Comparison of ENCODE assay signal across 34 mouse cellular contexts in the genomic region with DNA sequence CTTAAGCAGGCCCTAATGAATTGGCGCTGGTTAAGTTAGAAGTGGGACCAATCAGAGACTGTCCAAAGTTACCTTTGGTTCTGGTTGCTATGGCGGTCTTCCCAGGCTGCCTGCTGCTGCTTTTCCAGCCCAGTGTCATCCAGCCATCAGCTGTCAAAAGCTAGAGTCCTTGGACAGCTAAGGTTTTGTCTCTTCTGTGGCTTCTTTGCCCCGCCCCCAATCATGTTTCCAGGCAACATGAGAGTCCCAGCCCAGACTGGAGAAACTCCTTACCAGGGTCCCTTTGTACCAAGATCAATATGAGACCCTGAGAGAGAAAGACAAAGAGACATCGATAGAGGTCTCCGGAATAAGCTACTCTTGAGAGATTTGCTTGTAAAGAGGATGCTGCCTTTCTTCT. TPM values are rescaled to one million over a fixed set of nuclear protein-coding genes. Genes with fewer than 3 reads are reported as not detected.
DNase-seq lines count a peak whose midpoint lies in the region; ATAC-seq and TF ChIP-seq lines count a peak whose summit lies in the region.
"Had no signal": no experiment of that assay in that cellular context is flagged by ENCODE, and none has a peak within 500 bp of the region (broad histone marks: within the 10 kb centered on the region; RNA-seq: fewer than 3 reads in every experiment).

No protein-coding gene starts in this region.

- no peak overlapping the region for H3K4me3 ChIP-seq in hindbrain, embryonic 10.5 days
- H3K4me3 ChIP-seq in hindbrain, postnatal 0 days (ENCODE audit: low read length): no peak overlapping the region
- H3K4me3 ChIP-seq: embryonic facial prominence, embryonic 10.5 days; embryonic facial prominence, embryonic 13.5 days; erythroblast, embryonic 14.5 days; forebrain, embryonic 12.5 days; forebrain, embryonic 15.5 days; heart, embryonic 12.5 days; heart, embryonic 15.5 days; hindbrain, embryonic 13.5 days had no signal

- no peak overlapping the region for H3K9ac ChIP-seq in hindbrain, postnatal 0 days (replicated peaks; ENCODE audit: low read length)
- H3K9ac ChIP-seq: embryonic facial prominence, embryonic 13.5 days; forebrain, embryonic 12.5 days; forebrain, embryonic 15.5 days; heart, embryonic 12.5 days; heart, embryonic 15.5 days; hindbrain, embryonic 13.5 days had no signal

- 50% methylated on average over 5 of the region's 5 CpGs for WGBS in hindbrain, embryonic 10.5 days
- WGBS in hindbrain, postnatal 0 days: 35% methylated on average over 5 of the region's 5 CpGs

- H3K27ac ChIP-seq in hindbrain, embryonic 10.5 days: peak overlapping the region; percentile 76
- H3K27ac ChIP-seq in hindbrain, postnatal 0 days: no peak overlapping the region
- H3K27ac ChIP-seq: embryonic facial prominence, embryonic 10.5 days; embryonic facial prominence, embryonic 13.5 days; forebrain, embryonic 12.5 days; forebrain, embryonic 15.5 days; heart, embryonic 15.5 days; hindbrain, embryonic 13.5 days had no signal

- peaks cover 18% of the 10 kb centered on the region for H3K4me1 ChIP-seq in hindbrain, embryonic 10.5 days (replicated peaks)
- H3K4me1 ChIP-seq in hindbrain, postnatal 0 days (ENCODE audit: insufficient read depth, low read length): no peaks in the 10 kb centered on the region
- H3K4me1 ChIP-seq: embryonic facial prominence, embryonic 13.5 days; forebrain, embryonic 15.5 days; heart, embryonic 12.5 days; heart, embryonic 15.5 days; hindbrain, embryonic 13.5 days had no signal

- DNase-seq in hindbrain, embryonic 10.5 days (ENCODE audit: low spot score): peak; percentile 66
- DNase-seq in hindbrain, postnatal 0 days (ENCODE audit: low spot score): no peak
- DNase-seq in retina, postnatal 1 day: peak; percentile 16
- no peak for DNase-seq in retina, embryonic 14.5 days (ENCODE audit: low spot score)
- peak; percentile 61 for DNase-seq in embryo, embryonic 10.5 days (ENCODE audit: low spot score)
- DNase-seq in kidney, postnatal 4 days: no peak
- no peak for DNase-seq in adrenal gland, adult 8-10 months
- DNase-seq: adrenal gland, postnatal 10 days; adrenal gland, postnatal 36 days; B cell, adult 2 months; cerebellum, adult 11 months; cerebellum, adult 2 months; cerebellum, adult 9-11 months; cerebellum, postnatal 25 days; gastrocnemius, postnatal 25 days; heart, adult 18-20 months; heart, postnatal 10 days; heart, postnatal 36 days had no signal

- TF ChIP-seq CTCF in hindbrain, postnatal 0 days (IDR thresholded peaks at IDR 0.05; ENCODE audit: low read depth): no peak

- ATAC-seq in hindbrain, postnatal 0 days: no peak
- ATAC-seq: activated CD4-positive, CD25-positive, alpha-beta regulatory T cell, adult 4 months; forebrain, embryonic 15.5 days; hindbrain, embryonic 16.5 days; inflammation-experienced regulatory T-cells, adult 6 months; intestine, embryonic 16.5 days; Patski had no signal

- no peak overlapping the region for H3K4me2 ChIP-seq in hindbrain, postnatal 0 days (ENCODE audit: low read depth, low read length)
- H3K4me2 ChIP-seq: embryonic facial prominence, embryonic 13.5 days; forebrain, embryonic 12.5 days; forebrain, embryonic 15.5 days; heart, embryonic 12.5 days; heart, embryonic 15.5 days; hindbrain, embryonic 13.5 days had no signal

- no peaks in the 10 kb centered on the region for H3K36me3 ChIP-seq in hindbrain, embryonic 10.5 days
- no peaks in the 10 kb centered on the region for H3K36me3 ChIP-seq in hindbrain, postnatal 0 days (ENCODE audit: insufficient read depth, low read length)
- H3K36me3 ChIP-seq: embryonic facial prominence, embryonic 10.5 days; embryonic facial prominence, embryonic 13.5 days; forebrain, embryonic 12.5 days; forebrain, embryonic 15.5 days; G1E; heart, embryonic 12.5 days; heart, embryonic 15.5 days; hindbrain, embryonic 13.5 days had no signal

- no peaks in the 10 kb centered on the region for H3K9me3 ChIP-seq in hindbrain, embryonic 10.5 days
- no peaks in the 10 kb centered on the region for H3K9me3 ChIP-seq in hindbrain, postnatal 0 days (ENCODE audit: low read length)
- H3K9me3 ChIP-seq: embryonic facial prominence, embryonic 10.5 days; embryonic facial prominence, embryonic 13.5 days; forebrain, embryonic 12.5 days; forebrain, embryonic 15.5 days; G1E; heart, embryonic 12.5 days; heart, embryonic 15.5 days; hindbrain, embryonic 13.5 days had no signal

- no peaks in the 10 kb centered on the region for H3K27me3 ChIP-seq in hindbrain, embryonic 10.5 days (ENCODE audit: insufficient read depth, poor library complexity, severe bottlenecking)
- H3K27me3 ChIP-seq in hindbrain, postnatal 0 days (ENCODE audit: insufficient read depth, low read length): no peaks in the 10 kb centered on the region
- H3K27me3 ChIP-seq: embryonic facial prominence, embryonic 13.5 days; forebrain, embryonic 15.5 days; heart, embryonic 12.5 days; heart, embryonic 15.5 days; hindbrain, embryonic 13.5 days; Patski had no signal

RNA-seq across cellular contexts. Expression of a gene that starts 10.5 kb away (rescaled TPM):
- polyA plus RNA-seq in hindbrain, embryonic 10.5 days (2016; fragmentation: Nextera tagmentation; extraction: Ambion mirVana): 7.7 and 11.8 TPM in 2 replicates
- total RNA-seq in hindbrain, postnatal 0 days (2014; rRNA removed): 26.9 and 29.6 TPM in 2 replicates
- polyA plus RNA-seq in hindbrain, postnatal 0 days (2015; fragmentation: Nextera tagmentation; extraction: Ambion mirVana): 14.9 and 15.3 TPM in 2 replicates
- 1 to 10 TPM; 4.7 to 7.8 (median 5.2) TPM for total RNA-seq in adrenal gland, adult 8-10 months (2022)

RNA-seq across cellular contexts. Expression of a gene that starts 52.2 kb away (rescaled TPM):
- 1.8 and 2.1 TPM in 2 replicates for polyA plus RNA-seq in hindbrain, embryonic 10.5 days (2016; fragmentation: Nextera tagmentation; extraction: Ambion mirVana)
- 9.7 and 15.3 TPM in 2 replicates for total RNA-seq in hindbrain, postnatal 0 days (2014; rRNA removed)
- 11.3 and 12.9 TPM in 2 replicates for polyA plus RNA-seq in hindbrain, postnatal 0 days (2015; fragmentation: Nextera tagmentation; extraction: Ambion mirVana)
- total RNA-seq in adrenal gland, adult 8-10 months (2022): under 1 TPM; 0.09 to 0.65 (median 0.34) TPM
- total RNA-seq: common myeloid progenitor, adult 5-6 weeks; gastrocnemius, adult 8-10 months; gastrocnemius, postnatal 25 days; heart, postnatal 36 days had no signal
- polyA plus RNA-seq: activated CD4-positive, CD25-positive, alpha-beta regulatory T cell, adult 4 months; erythroblast, embryonic 14.5 days; G1E; inflammation-experienced regulatory T-cells, adult 6 months had no signal

RNA-seq across cellular contexts. Expression of a gene that starts 52.9 kb away (rescaled TPM):
- 45.4 and 54.7 TPM in 2 replicates for polyA plus RNA-seq in hindbrain, embryonic 10.5 days (2016; fragmentation: Nextera tagmentation; extraction: Ambion mirVana)
- total RNA-seq in hindbrain, postnatal 0 days (2014; rRNA removed): 4.3 and 5.7 TPM in 2 replicates
- polyA plus RNA-seq in hindbrain, postnatal 0 days (2015; fragmentation: Nextera tagmentation; extraction: Ambion mirVana): 23.5 and 27.4 TPM in 2 replicates
- total RNA-seq in adrenal gland, adult 8-10 months (2022): 10 to 100 TPM; 50.9 to 62.1 (median 56.6) TPM

RNA-seq across cellular contexts. Expression of a gene that starts 53.2 kb away (rescaled TPM):
- polyA plus RNA-seq in hindbrain, embryonic 10.5 days (2016; fragmentation: Nextera tagmentation; extraction: Ambion mirVana): 470 and 520 TPM in 2 replicates
- 71.3 and 83.2 TPM in 2 replicates for total RNA-seq in hindbrain, postnatal 0 days (2014; rRNA removed)
- polyA plus RNA-seq in hindbrain, postnatal 0 days (2015; fragmentation: Nextera tagmentation; extraction: Ambion mirVana): 234 and 236 TPM in 2 replicates
- 100 to 1,000 TPM; 122 to 167 (median 155) TPM for total RNA-seq in adrenal gland, adult 8-10 months (2022)

Comparison
In these comparisons a context has a peak if more than half of its experiments do, and no peak if none do; other contexts are left out.
1. DNase-seq: peak in hindbrain, embryonic 10.5 days (single experiment), retina, postnatal 1 day (single experiment) and embryo, embryonic 10.5 days (single experiment); none in hindbrain, postnatal 0 days (single experiment), retina, embryonic 14.5 days (single experiment), kidney, postnatal 4 days (0 of 2) and adrenal gland, adult 8-10 months (single experiment).